Mouse (Mus musculus) bone marrow, adult 2 months (tissue): Measurements from ENCODE around the gene Adprhl2. TPM values are rescaled to one million over a fixed set of nuclear protein-coding genes. Genes with fewer than 3 reads are reported as not detected.

Experiments
- H3K27ac ChIP-seq: fragments of 200-500 bp; 2 replicates; pipeline ENCODE4 v1.5.1; 2012; ENCODE audit warnings: low read depth, mild to moderate bottlenecking, control low read depth, inconsistent platforms, low read length; ENCODE audit not compliant: control insufficient read depth, poor library complexity, insufficient read depth
- H3K4me1 ChIP-seq: fragments of 200-500 bp; 2 replicates; pipeline ENCODE4 v1.6.1; 2011; ENCODE audit warnings: low read length; ENCODE audit not compliant: control insufficient read depth, insufficient read depth
- H3K4me3 ChIP-seq: fragments of 200-500 bp; replicated peaks from 2 replicates; pipeline ENCODE3; 2011; ENCODE audit warnings: mild to moderate bottlenecking, low read depth, low read length, control low read depth; ENCODE audit not compliant: control insufficient read depth
- CTCF ChIP-seq: fragments of 200-500 bp; IDR thresholded peaks from 2 replicates; pipeline ENCODE4 v1.5.1; 2011; ENCODE audit warnings: low read length, control low read depth; ENCODE audit not compliant: control insufficient read depth, insufficient read depth
- POLR2A ChIP-seq: fragments of 200-500 bp; IDR thresholded peaks from 2 replicates; pipeline ENCODE4 v1.6.1; 2011; ENCODE audit warnings: low read depth, mild to moderate bottlenecking, control low read depth, low read length, borderline replicate concordance; ENCODE audit not compliant: control insufficient read depth
- WGBS: fragments of 180-500 bp; shearing (Covaris S2); methylation state at CpG from one replicate; pipeline ENCODE4 v1.1.7; 2018; 5-methylcytosine and 5-hydroxymethylcytosine counted together
- polyA plus RNA-seq: library from polyadenylated mRNA; stranded (reverse); fragments of >200 nt; gene quantifications from 2 replicates; pipeline ENCODE4 v1.2.4, GENCODE M21; 2011; ENCODE audit warnings: low replicate concordance; ENCODE audit not compliant: missing spikeins, insufficient read depth, insufficient read length

The Adprhl2 gene
- polyA plus RNA-seq, 1 experiment: 20.2 TPM

GRCm38 (mm10) chr4:126324861-126325260 is 3.4 kb upstream of the Adprhl2 start:
- H3K4me3 ChIP-seq: no peak overlapping the region
- no peak overlapping the region for H3K27ac ChIP-seq
- TF ChIP-seq CTCF (no peak), POLR2A (no peak)
- H3K4me1 ChIP-seq: no peaks in the 10 kb centered on the region
- 81% methylated on average over 13 of the region's 13 CpGs for WGBS

DNA sequence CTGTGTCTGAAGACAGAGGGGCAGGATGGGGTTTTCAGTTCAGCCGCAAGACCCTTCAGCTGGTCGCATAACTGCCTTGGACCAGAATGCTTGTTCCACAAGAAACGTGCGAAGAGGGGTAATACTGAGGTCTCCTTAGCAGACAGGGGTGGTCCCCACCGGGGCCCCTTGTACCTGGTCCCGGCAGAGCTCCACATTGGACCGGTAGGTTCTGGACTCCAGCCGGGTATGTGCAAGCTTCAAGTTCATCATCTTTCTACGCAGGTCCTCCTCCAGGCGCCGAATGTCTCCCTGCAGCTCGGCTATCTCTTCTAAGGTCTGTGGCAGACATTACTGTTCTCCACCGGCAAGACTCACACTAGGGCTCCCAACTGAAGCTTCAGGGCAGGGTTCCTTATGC is 1.1 kb upstream of the Adprhl2 start:
- WGBS: 91% methylated on average over 13 of the region's 13 CpGs
- Histone ChIP-seq H3K4me1 (no peaks in the 10 kb centered on the region), H3K4me3 (no peak overlapping the region), H3K27ac (no peak overlapping the region)
- TF ChIP-seq CTCF (no peak), POLR2A (no peak)

GRCm38 (mm10) chr4:126321854-126322511 is 480 bp upstream of the Adprhl2 start:
- Histone ChIP-seq H3K27ac (no peak overlapping the region), H3K4me1 (no peaks in the 10 kb centered on the region), H3K4me3 (no peak overlapping the region)
- TF ChIP-seq POLR2A: no peak
- 58% methylated on average over 28 of the region's 28 CpGs for WGBS

- no peak for TF ChIP-seq POLR2A
- TF ChIP-seq CTCF: no peak
- Histone ChIP-seq H3K27ac (no peak overlapping the region), H3K4me1 (no peaks in the 10 kb centered on the region), H3K4me3 (no peak overlapping the region)
- WGBS: 92% methylated on average over 6 of the region's 6 CpGs
These were observed 1.7 kb downstream of the Adprhl2 start for GRCm38 (mm10) chr4:126319806-126320205.

DNA sequence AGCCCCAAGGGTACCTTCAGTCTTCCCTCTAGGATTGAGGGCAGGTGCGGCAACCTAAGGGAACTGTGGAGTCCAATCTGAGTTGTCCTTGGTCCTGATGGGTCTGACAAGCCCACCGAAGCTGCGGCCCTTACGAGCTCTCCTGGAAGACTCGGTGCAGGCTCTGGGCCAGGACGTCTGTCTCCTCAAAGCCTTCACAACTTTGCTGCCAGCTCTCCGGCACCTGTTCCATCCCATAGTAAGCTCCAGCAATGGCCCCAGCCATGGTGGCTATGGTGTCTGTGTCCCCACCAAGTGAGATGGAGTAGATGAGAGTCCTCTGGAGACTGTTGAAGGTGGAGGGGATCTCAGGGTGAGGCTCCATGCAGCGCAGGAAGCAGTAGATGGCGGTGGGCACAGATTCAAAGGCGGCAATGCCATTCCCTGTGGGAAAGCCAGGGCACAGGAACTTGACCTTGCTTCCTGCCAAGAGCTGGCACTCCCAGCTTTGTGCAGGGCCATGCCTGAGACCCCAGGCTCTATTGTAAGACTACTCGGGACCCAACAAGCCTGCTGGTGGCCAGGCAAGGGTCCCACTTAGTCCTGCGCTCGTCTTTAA is 5.0 kb downstream of the Adprhl2 start:
- 89% methylated on average over 13 of the region's 13 CpGs for WGBS
- TF ChIP-seq CTCF (no peak), POLR2A (no peak)
- H3K4me1 ChIP-seq: no peaks in the 10 kb centered on the region
- H3K4me3 ChIP-seq: no peak overlapping the region
- H3K27ac ChIP-seq: no peak overlapping the region

DNA sequence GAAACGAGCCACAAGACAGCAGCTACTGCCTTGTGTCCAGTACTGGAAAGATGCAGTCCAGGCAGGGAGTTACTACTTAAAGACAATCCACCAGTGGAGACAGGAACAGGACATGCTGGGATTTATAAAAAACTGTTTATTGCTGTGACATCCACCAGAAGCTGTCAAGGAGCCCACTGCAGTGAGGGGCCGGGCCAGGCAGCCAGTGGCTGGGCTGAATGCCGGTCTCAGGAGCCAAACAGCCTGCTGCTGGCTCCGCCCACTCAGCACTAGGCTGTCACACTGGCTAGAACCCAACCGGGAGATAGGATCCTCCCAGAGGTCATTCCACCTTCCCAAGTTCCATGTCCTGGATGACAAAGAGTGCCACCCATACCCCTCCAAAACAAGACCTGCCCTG is 5.6 kb downstream of the Adprhl2 start:
- Histone ChIP-seq H3K4me3 (no peak overlapping the region), H3K4me1 (no peaks in the 10 kb centered on the region), H3K27ac (no peak overlapping the region)
- TF ChIP-seq CTCF (no peak), POLR2A (no peak)
- 79% methylated on average over 5 of the region's 5 CpGs for WGBS

- Histone ChIP-seq H3K4me1 (no peaks in the 10 kb centered on the region), H3K4me3 (no peak overlapping the region), H3K27ac (no peak overlapping the region)
- WGBS: 78% methylated on average over 10 of the region's 10 CpGs
- TF ChIP-seq CTCF (no peak), POLR2A (no peak)
These were observed 7.1 kb downstream of the Adprhl2 start for GRCm38 (mm10) chr4:126314393-126314792.

GRCm38 (mm10) chr4:126313202-126313601 is 8.3 kb downstream of the Adprhl2 start:
- Histone ChIP-seq H3K27ac (no peak overlapping the region), H3K4me3 (no peak overlapping the region), H3K4me1 (no peaks in the 10 kb centered on the region)
- TF ChIP-seq POLR2A: no peak
- 67% methylated on average over 5 of the region's 5 CpGs for WGBS

DNA sequence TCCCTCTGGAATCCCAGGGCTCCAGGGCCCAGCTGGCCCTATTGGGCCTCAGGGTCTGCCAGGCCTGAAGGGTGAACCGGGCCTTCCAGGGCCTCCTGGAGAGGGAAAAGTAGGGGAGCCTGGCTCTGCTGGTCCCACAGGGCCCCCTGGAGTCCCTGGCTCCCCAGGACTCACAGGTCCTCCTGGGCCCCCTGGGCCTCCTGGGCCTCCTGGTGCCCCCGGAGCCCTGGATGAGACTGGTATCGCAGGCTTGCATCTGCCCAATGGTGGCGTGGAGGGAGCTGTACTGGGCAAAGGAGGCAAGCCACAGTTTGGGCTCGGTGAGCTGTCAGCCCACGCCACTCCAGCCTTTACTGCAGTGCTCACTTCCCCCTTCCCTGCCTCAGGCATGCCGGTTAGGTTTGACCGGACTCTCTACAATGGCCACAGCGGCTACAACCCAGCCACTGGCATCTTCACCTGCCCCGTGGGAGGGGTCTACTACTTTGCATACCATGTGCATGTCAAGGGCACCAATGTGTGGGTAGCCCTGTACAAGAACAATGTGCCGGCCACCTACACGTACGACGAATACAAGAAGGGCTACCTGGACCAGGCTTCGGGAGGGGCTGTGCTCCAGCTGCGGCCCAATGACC is 9.8 kb downstream of the Adprhl2 start:
- Histone ChIP-seq H3K4me3 (no peak overlapping the region), H3K27ac (no peak overlapping the region), H3K4me1 (no peaks in the 10 kb centered on the region)
- WGBS: 84% methylated on average over 16 of the region's 16 CpGs
- TF ChIP-seq POLR2A: no peak
- no peak for TF ChIP-seq CTCF
